Mouse (Mus musculus) C2C12 (cell line): ENCODE measurements around the gene Sars2. TPM values are rescaled to one million over a fixed set of nuclear protein-coding genes. Genes with fewer than 3 reads are reported as not detected.
A peak's percentile ranks its signal among the peaks of the same experiment; 100 is the strongest.

Source experiments
- H3K27me3 ChIP-seq: one replicate; pipeline ENCODE4 v1.6.1; 2011; ENCODE audit not compliant: control insufficient read depth, insufficient read depth, insufficient read length
- H3K36me3 ChIP-seq: one replicate; pipeline ENCODE4 v1.6.1; 2011; ENCODE audit not compliant: control insufficient read depth, insufficient read depth
- H3K4me3 ChIP-seq: one replicate; pipeline ENCODE4 v1.5.1; 2011; ENCODE audit warnings: mild to moderate bottlenecking, control low read depth; ENCODE audit not compliant: poor library complexity, insufficient read depth, severe bottlenecking
- H3K79me2 ChIP-seq: one replicate; pipeline ENCODE4 v1.6.1; 2011; ENCODE audit not compliant: control insufficient read depth, insufficient read depth
- H3K79me3 ChIP-seq: one replicate; pipeline ENCODE4 v1.6.1; 2011; ENCODE audit warnings: low read depth, control low read depth
- H3ac ChIP-seq: one replicate; pipeline ENCODE3; 2011; ENCODE audit warnings: low read depth; ENCODE audit not compliant: control insufficient read depth, insufficient read length
- CEBPB ChIP-seq: IDR thresholded peaks from one replicate; pipeline ENCODE4 v1.6.1; 2011; ENCODE audit warnings: low read depth, mild to moderate bottlenecking, control low read depth, moderate library complexity
- CTCF ChIP-seq: IDR thresholded peaks from one replicate; pipeline ENCODE4 v1.5.1; 2011; ENCODE audit not compliant: control insufficient read depth, insufficient read depth, insufficient read length
- FOSL1 ChIP-seq: IDR thresholded peaks from one replicate; pipeline ENCODE4 v1.8.0; 2011; ENCODE audit warnings: mild to moderate bottlenecking, low read length; ENCODE audit not compliant: poor library complexity, insufficient read depth, severe bottlenecking
- MAX ChIP-seq: IDR thresholded peaks from one replicate; pipeline ENCODE4 v1.6.1; 2011; ENCODE audit warnings: mild to moderate bottlenecking, control low read depth
- MYOD1 ChIP-seq: IDR thresholded peaks from one replicate; pipeline ENCODE4 v1.6.1; 2011; ENCODE audit warnings: low read depth; ENCODE audit not compliant: control insufficient read depth, insufficient read length
- MYOG ChIP-seq: IDR thresholded peaks from one replicate; pipeline ENCODE4 v1.6.1; 2011; ENCODE audit not compliant: control insufficient read depth, insufficient read length; ENCODE audit errors: extremely low read depth
- USF1 ChIP-seq: IDR thresholded peaks from one replicate; pipeline ENCODE4 v1.6.1; 2011; ENCODE audit warnings: low read depth, mild to moderate bottlenecking, control low read depth, moderate library complexity
- polyA plus RNA-seq: library from polyadenylated mRNA; unstranded; fragments of >200 nt; fragmentation: generic; extraction: Trizol; gene quantifications from one replicate; pipeline ENCODE4 v1.2.1, GENCODE M21; 2012; ENCODE audit warnings: missing spikeins

Gene Sars2
- polyA plus RNA-seq, 1 experiment: 18.1 TPM

GRCm38 (mm10) chr7:28720753-28721537 lies 20.8 kb upstream of the Sars2 start:
- Histone ChIP-seq H3K79me3 (no peaks in the 10 kb centered on the region), H3K79me2 (no peaks in the 10 kb centered on the region), H3K4me3 (no peak overlapping the region), H3ac (no peak overlapping the region), H3K36me3 (peaks cover 1% of the 10 kb centered on the region), H3K27me3 (no peaks in the 10 kb centered on the region)
- TF ChIP-seq USF1 (no peak), MYOD1 (peak; percentile 33)

- Histone ChIP-seq H3K4me3 (no peak overlapping the region), H3K36me3 (peaks cover 5% of the 10 kb centered on the region), H3ac (no peak overlapping the region), H3K79me2 (no peaks in the 10 kb centered on the region), H3K27me3 (no peaks in the 10 kb centered on the region), H3K79me3 (no peaks in the 10 kb centered on the region)
- no peak for TF ChIP-seq MYOD1
- TF ChIP-seq FOSL1: no peak
- no peak for TF ChIP-seq CEBPB
- TF ChIP-seq MAX: no peak
- TF ChIP-seq CTCF: no peak
- no peak for TF ChIP-seq MYOG
- no peak for TF ChIP-seq USF1
Observed at GRCm38 (mm10) chr7:28722079-28722478, 19.7 kb upstream of the Sars2 start.

GRCm38 (mm10) chr7:28724613-28725012 lies 17.2 kb upstream of the Sars2 start:
- Histone ChIP-seq H3K79me2 (no peaks in the 10 kb centered on the region), H3K79me3 (no peaks in the 10 kb centered on the region), H3K27me3 (no peaks in the 10 kb centered on the region), H3K36me3 (peaks cover 5% of the 10 kb centered on the region), H3ac (no peak overlapping the region), H3K4me3 (no peak overlapping the region)
- no peak for TF ChIP-seq FOSL1
- no peak for TF ChIP-seq CTCF
- TF ChIP-seq MAX: no peak
- TF ChIP-seq USF1: no peak
- TF ChIP-seq MYOD1: no peak
- no peak for TF ChIP-seq MYOG
- no peak for TF ChIP-seq CEBPB

- peaks cover 5% of the 10 kb centered on the region for H3K36me3 ChIP-seq
- TF ChIP-seq FOSL1 (no peak), USF1 (no peak), CEBPB (no peak), MYOD1 (no peak), MAX (peak; percentile 86), CTCF (peak; percentile 84), MYOG (no peak)
- no peak overlapping the region for H3K4me3 ChIP-seq
Observed at GRCm38 (mm10) chr7:28726600-28726999, 15.2 kb upstream of the Sars2 start.

GRCm38 (mm10) chr7:28727649-28728340 lies 14.0 kb upstream of the Sars2 start:
- no peak overlapping the region for H3ac ChIP-seq
- no peaks in the 10 kb centered on the region for H3K27me3 ChIP-seq
- peaks cover 5% of the 10 kb centered on the region for H3K36me3 ChIP-seq
- TF ChIP-seq MYOG (no peak), USF1 (no peak), CTCF (no peak), CEBPB (no peak), FOSL1 (no peak), MYOD1 (no peak), MAX (no peak)
- H3K79me3 ChIP-seq: no peaks in the 10 kb centered on the region
- no peak overlapping the region for H3K4me3 ChIP-seq
- H3K79me2 ChIP-seq: no peaks in the 10 kb centered on the region

More at GRCm38 (mm10) chr7:28726600-28726999, 15.2 kb upstream of the Sars2 start:
- Histone ChIP-seq H3K79me3 (no peaks in the 10 kb centered on the region), H3ac (no peak overlapping the region), H3K79me2 (no peaks in the 10 kb centered on the region), H3K27me3 (no peaks in the 10 kb centered on the region)
